Mouse (Mus musculus): ENCODE data around the gene Tnfrsf1a. TPM values are rescaled to one million over a fixed set of nuclear protein-coding genes. Genes with fewer than 3 reads are reported as not detected.
A peak's percentile ranks its signal among the peaks of the same experiment; 100 is the strongest.

Gene Tnfrsf1a
- polyA plus RNA-seq, 1 experiment = 63.6 TPM

- TF ChIP-seq GATA1 (IDR thresholded peaks at IDR 0.05; ENCODE audit: borderline replicate concordance, low read length) (no peak), FLI1 (IDR thresholded peaks at IDR 0.05; ENCODE audit: low read length) (no peak)
- H3K27me3 ChIP-seq (replicated peaks) = peaks cover 41% of the 10 kb centered on the region
- H3K9me3 ChIP-seq = peaks cover 5% of the 10 kb centered on the region; the same call in 1 of the 2 replicates
- H3K36me3 ChIP-seq (replicated peaks; ENCODE audit: low read length) = peaks cover 55% of the 10 kb centered on the region
- H3K4me1 ChIP-seq = peaks cover 23% of the 10 kb centered on the region
- H3K4me3 ChIP-seq (replicated peaks) = no peak overlapping the region
Measured at GRCm38 (mm10) chr6:125361467-125362291, 12.5 kb downstream of the Tnfrsf1a start.

GRCm38 (mm10) chr6:125363021-125363420 is 13.9 kb downstream of the Tnfrsf1a start:
- peaks cover 36% of the 10 kb centered on the region for H3K4me1 ChIP-seq
- H3K36me3 ChIP-seq (replicated peaks; ENCODE audit: low read length) = peaks cover 44% of the 10 kb centered on the region
- no peak for TF ChIP-seq GATA1 (IDR thresholded peaks at IDR 0.05; ENCODE audit: borderline replicate concordance, low read length)
- TF ChIP-seq FLI1 (IDR thresholded peaks at IDR 0.05; ENCODE audit: low read length) = no peak
- H3K9me3 ChIP-seq = peaks cover 5% of the 10 kb centered on the region; the same call in 1 of the 2 replicates
- H3K27me3 ChIP-seq (replicated peaks) = peaks cover 32% of the 10 kb centered on the region
- H3K4me3 ChIP-seq (replicated peaks) = no peak overlapping the region

GRCm38 (mm10) chr6:125363451-125364242 is 14.5 kb downstream of the Tnfrsf1a start:
- H3K36me3 ChIP-seq (replicated peaks; ENCODE audit: low read length) = peaks cover 38% of the 10 kb centered on the region
- no peak overlapping the region for H3K4me3 ChIP-seq (replicated peaks)
- H3K9me3 ChIP-seq = peaks cover 5% of the 10 kb centered on the region; the same call in 1 of the 2 replicates
- peaks cover 42% of the 10 kb centered on the region for H3K4me1 ChIP-seq
- H3K27me3 ChIP-seq (replicated peaks) = peaks cover 29% of the 10 kb centered on the region
- no peak for TF ChIP-seq FLI1 (IDR thresholded peaks at IDR 0.05; ENCODE audit: low read length)
- TF ChIP-seq GATA1 (IDR thresholded peaks at IDR 0.05; ENCODE audit: borderline replicate concordance, low read length) = no peak

- TF ChIP-seq FLI1 (IDR thresholded peaks at IDR 0.05; ENCODE audit: low read length) (no peak), GATA1 (IDR thresholded peaks at IDR 0.05; ENCODE audit: borderline replicate concordance, low read length) (no peak)
- H3K4me3 ChIP-seq (replicated peaks) = no peak overlapping the region
- H3K36me3 ChIP-seq (replicated peaks; ENCODE audit: low read length) = peaks cover 31% of the 10 kb centered on the region
- H3K4me1 ChIP-seq = peaks cover 47% of the 10 kb centered on the region
- peaks cover 25% of the 10 kb centered on the region for H3K27me3 ChIP-seq (replicated peaks)
- peaks cover 5% of the 10 kb centered on the region; the same call in 1 of the 2 replicates for H3K9me3 ChIP-seq
Measured at GRCm38 (mm10) chr6:125364448-125364847, 15.3 kb downstream of the Tnfrsf1a start.

- Histone ChIP-seq H3K4me1 (peaks cover 48% of the 10 kb centered on the region), H3K9me3 (peaks cover 5% of the 10 kb centered on the region; the same call in 1 of the 2 replicates), H3K4me3 (replicated peaks) (no peak overlapping the region), H3K36me3 (replicated peaks; ENCODE audit: low read length) (peaks cover 27% of the 10 kb centered on the region), H3K27me3 (replicated peaks) (peaks cover 29% of the 10 kb centered on the region)
- TF ChIP-seq FLI1 (IDR thresholded peaks at IDR 0.05; ENCODE audit: low read length) (no peak), GATA1 (IDR thresholded peaks at IDR 0.05; ENCODE audit: borderline replicate concordance, low read length) (no peak)
Measured at GRCm38 (mm10) chr6:125365522-125365921, 16.4 kb downstream of the Tnfrsf1a start.

GRCm38 (mm10) chr6:125366133-125366532 is 17.0 kb downstream of the Tnfrsf1a start:
- peaks cover 30% of the 10 kb centered on the region for H3K27me3 ChIP-seq (replicated peaks)
- H3K4me3 ChIP-seq (replicated peaks) = no peak overlapping the region
- peaks cover 21% of the 10 kb centered on the region for H3K36me3 ChIP-seq (replicated peaks; ENCODE audit: low read length)
- TF ChIP-seq GATA1 (IDR thresholded peaks at IDR 0.05; ENCODE audit: borderline replicate concordance, low read length) (no peak), FLI1 (IDR thresholded peaks at IDR 0.05; ENCODE audit: low read length) (no peak)
- H3K9me3 ChIP-seq = peaks cover 5% of the 10 kb centered on the region; the same call in 1 of the 2 replicates
- peaks cover 49% of the 10 kb centered on the region for H3K4me1 ChIP-seq

GRCm38 (mm10) chr6:125367758-125368371 is 18.7 kb downstream of the Tnfrsf1a start:
- no peak for TF ChIP-seq GATA1 (IDR thresholded peaks at IDR 0.05; ENCODE audit: borderline replicate concordance, low read length)
- TF ChIP-seq FLI1 (IDR thresholded peaks at IDR 0.05; ENCODE audit: low read length) = no peak
- H3K27me3 ChIP-seq (replicated peaks) = peaks cover 38% of the 10 kb centered on the region
- peaks cover 5% of the 10 kb centered on the region for H3K36me3 ChIP-seq (replicated peaks; ENCODE audit: low read length)
- peaks cover 54% of the 10 kb centered on the region for H3K4me1 ChIP-seq
- H3K4me3 ChIP-seq (replicated peaks) = peak overlapping the region; percentile 78
- peaks cover 5% of the 10 kb centered on the region; the same call in 1 of the 2 replicates for H3K9me3 ChIP-seq

- peaks cover 46% of the 10 kb centered on the region for H3K27me3 ChIP-seq (replicated peaks)
- TF ChIP-seq FLI1 (IDR thresholded peaks at IDR 0.05; ENCODE audit: low read length) (no peak), GATA1 (IDR thresholded peaks at IDR 0.05; ENCODE audit: borderline replicate concordance, low read length) (no peak)
- no peaks in the 10 kb centered on the region for H3K9me3 ChIP-seq
- H3K36me3 ChIP-seq (replicated peaks; ENCODE audit: low read length) = no peaks in the 10 kb centered on the region
- H3K4me1 ChIP-seq = peaks cover 65% of the 10 kb centered on the region
- H3K4me3 ChIP-seq (replicated peaks) = no peak overlapping the region
Measured at GRCm38 (mm10) chr6:125377042-125377441, 27.9 kb downstream of the Tnfrsf1a start.

All from megakaryocyte, embryonic 14.5 days (primary cell).